Mouse (Mus musculus) stomach, embryonic 15.5 days (tissue): Measurements from ENCODE around the gene Zfp26. TPM values are rescaled to one million over a fixed set of nuclear protein-coding genes. Genes with fewer than 3 reads are reported as not detected.

ENCODE experiments used
- ATAC-seq: fragments of 200-750 bp; cut with Nextera tagmentation; 2 replicates; pipeline ENCODE4 v1.8.0; 2017; ENCODE audit warnings: low read depth, moderate number of reproducible peaks, moderate TSS enrichment; ENCODE audit not compliant: insufficient read depth, low FRiP score
- H3K27ac ChIP-seq: fragments of 300-500 bp; sonication (generic); 2 replicates; pipeline ENCODE4 v1.5.1; 2015; ENCODE audit warnings: mild to moderate bottlenecking, inconsistent platforms
- H3K27me3 ChIP-seq: fragments of 300-500 bp; sonication (generic); replicated peaks from 2 replicates; pipeline ENCODE4 v1.6.1; 2015; ENCODE audit warnings: inconsistent platforms
- H3K36me3 ChIP-seq: fragments of 300-500 bp; sonication (generic); 2 replicates; pipeline ENCODE4 v1.6.1; 2015; ENCODE audit warnings: inconsistent platforms
- H3K4me1 ChIP-seq: fragments of 300-500 bp; sonication (generic); 2 replicates; pipeline ENCODE4 v1.6.1; 2015; ENCODE audit warnings: inconsistent platforms
- H3K4me2 ChIP-seq: fragments of 300-500 bp; sonication (generic); 2 replicates; pipeline ENCODE4 v1.6.1; 2015; ENCODE audit warnings: mild to moderate bottlenecking, inconsistent platforms
- H3K4me3 ChIP-seq: fragments of 300-500 bp; sonication (generic); replicated peaks from 2 replicates; pipeline ENCODE4 v1.5.1; 2015; ENCODE audit warnings: inconsistent platforms
- H3K9ac ChIP-seq: fragments of 300-500 bp; sonication (generic); 2 replicates; pipeline ENCODE4 v1.6.1; 2015; ENCODE audit warnings: inconsistent platforms
- H3K9me3 ChIP-seq: fragments of 300-500 bp; sonication (generic); 2 replicates; pipeline ENCODE4 v1.6.1; 2016; ENCODE audit warnings: inconsistent platforms
- WGBS: fragments of 180-500 bp; shearing (Covaris S2); methylation state at CpG from one replicate; pipeline ENCODE4 v1.1.7; 2015; 5-methylcytosine and 5-hydroxymethylcytosine counted together
- polyA plus RNA-seq: library from polyadenylated mRNA; unstranded; fragments of >200 nt; fragmentation: Nextera tagmentation; extraction: Ambion mirVana; gene quantifications from 2 replicates; pipeline ENCODE4 v1.2.1, GENCODE M21; 2015

The Zfp26 gene
- polyA plus RNA-seq, 1 experiment from 2014 or later: 16.9 TPM

GRCm38 (mm10) chr9:20451493-20451892 lies 8.5 kb downstream of the Zfp26 start:
- 86% methylated on average over 1 of the region's 1 CpGs for WGBS
- Histone ChIP-seq H3K4me2 (no peak overlapping the region), H3K4me1 (no peaks in the 10 kb centered on the region), H3K9me3 (no peaks in the 10 kb centered on the region), H3K9ac (no peak overlapping the region), H3K27me3 (no peaks in the 10 kb centered on the region), H3K27ac (no peak overlapping the region), H3K36me3 (peaks cover 13% of the 10 kb centered on the region), H3K4me3 (no peak overlapping the region)
- no peak for ATAC-seq

- Histone ChIP-seq H3K9ac (no peak overlapping the region), H3K27me3 (no peaks in the 10 kb centered on the region), H3K4me3 (no peak overlapping the region), H3K27ac (no peak overlapping the region), H3K9me3 (no peaks in the 10 kb centered on the region), H3K4me2 (no peak overlapping the region), H3K36me3 (peaks cover 47% of the 10 kb centered on the region), H3K4me1 (no peaks in the 10 kb centered on the region)
- no peak for ATAC-seq
- 90% methylated on average over 4 of the region's 4 CpGs for WGBS
Observed at GRCm38 (mm10) chr9:20443183-20443783, 16.7 kb downstream of the Zfp26 start.

GRCm38 (mm10) chr9:20430004-20430403 lies 30.0 kb downstream of the Zfp26 start:
- H3K27me3 ChIP-seq: no peaks in the 10 kb centered on the region
- H3K4me3 ChIP-seq: no peak overlapping the region
- no peaks in the 10 kb centered on the region for H3K9me3 ChIP-seq
- H3K4me1 ChIP-seq: no peaks in the 10 kb centered on the region
- H3K9ac ChIP-seq: no peak overlapping the region
- no peak overlapping the region for H3K27ac ChIP-seq
- H3K4me2 ChIP-seq: no peak overlapping the region
- no peak for ATAC-seq
- 0 out of 2 replicates have a peak, but pooled peaks cover 5% of the 10 kb centered on the region for H3K36me3 ChIP-seq
- WGBS: 80% methylated on average over 3 of the region's 3 CpGs

GRCm38 (mm10) chr9:20411460-20411859 lies 48.5 kb downstream of the Zfp26 start:
- no peak for ATAC-seq
- WGBS: 24% methylated on average over 1 of the region's 1 CpGs
- no peak overlapping the region for H3K4me2 ChIP-seq
- no peaks in the 10 kb centered on the region for H3K4me1 ChIP-seq
- no peak overlapping the region for H3K9ac ChIP-seq
- H3K27me3 ChIP-seq: no peaks in the 10 kb centered on the region
- no peak overlapping the region for H3K27ac ChIP-seq
- no peaks in the 10 kb centered on the region for H3K36me3 ChIP-seq
- no peak overlapping the region for H3K4me3 ChIP-seq
- no peaks in the 10 kb centered on the region for H3K9me3 ChIP-seq

- H3K4me2 ChIP-seq: no peak overlapping the region
- H3K9ac ChIP-seq: no peak overlapping the region
- no peaks in the 10 kb centered on the region for H3K36me3 ChIP-seq
- 85% methylated on average over 2 of the region's 2 CpGs for WGBS
- H3K27me3 ChIP-seq: no peaks in the 10 kb centered on the region
- no peaks in the 10 kb centered on the region for H3K4me1 ChIP-seq
- no peak overlapping the region for H3K4me3 ChIP-seq
- H3K9me3 ChIP-seq: no peaks in the 10 kb centered on the region
- no peak for ATAC-seq
- H3K27ac ChIP-seq: no peak overlapping the region
Observed at GRCm38 (mm10) chr9:20409319-20409718, 50.6 kb downstream of the Zfp26 start.

- H3K4me2 ChIP-seq: peak overlapping the region; percentile 87
- no peaks in the 10 kb centered on the region for H3K27me3 ChIP-seq
- H3K4me1 ChIP-seq: no peaks in the 10 kb centered on the region
- H3K27ac ChIP-seq: peak overlapping the region; percentile 48; the same call in 1 of the 2 replicates
- no peaks in the 10 kb centered on the region for H3K36me3 ChIP-seq
- no peaks in the 10 kb centered on the region for H3K9me3 ChIP-seq
- H3K9ac ChIP-seq: peak overlapping the region; percentile 49; the same call in 1 of the 2 replicates
- peak; percentile 54; the same call in 1 of the 2 replicates for ATAC-seq
- H3K4me3 ChIP-seq: peak overlapping the region; percentile 53
- WGBS: 15% methylated on average over 16 of the region's 16 CpGs
Observed at GRCm38 (mm10) chr9:20385343-20385703, 74.6 kb downstream of the Zfp26 start.

GRCm38 (mm10) chr9:20384532-20385342 lies 75.2 kb downstream of the Zfp26 start, which contains the start of gene Zfp560:
Gene Zfp560, minus strand, starts transcription at chr9:20385177.
- Histone ChIP-seq H3K9ac (peak within 1 kb of the TSS; percentile 49; the same call in 1 of the 2 replicates), H3K27me3 (no peaks in the 10 kb centered on the region), H3K36me3 (no peaks in the 10 kb centered on the region), H3K9me3 (no peaks in the 10 kb centered on the region), H3K4me2 (peak within 1 kb of the TSS; percentile 87), H3K4me1 (no peaks in the 10 kb centered on the region), H3K4me3 (peak within 1 kb of the TSS; percentile 53), H3K27ac (peak within 1 kb of the TSS; percentile 48)
- 1% methylated on average over 40 of the region's 40 CpGs for WGBS
- ATAC-seq: peak; percentile 99

- no peak overlapping the region for H3K4me3 ChIP-seq
- no peak for ATAC-seq
- no peaks in the 10 kb centered on the region for H3K4me1 ChIP-seq
- 0 out of 2 replicates have a peak overlapping the region, but pooled peaks have one; percentile 87 for H3K4me2 ChIP-seq
- no peaks in the 10 kb centered on the region for H3K9me3 ChIP-seq
- H3K36me3 ChIP-seq: no peaks in the 10 kb centered on the region
- 81% methylated on average over 7 of the region's 7 CpGs for WGBS
- H3K9ac ChIP-seq: no peak overlapping the region
- H3K27ac ChIP-seq: no peak overlapping the region
- no peaks in the 10 kb centered on the region for H3K27me3 ChIP-seq
Observed at GRCm38 (mm10) chr9:20383659-20384058, 76.3 kb downstream of the Zfp26 start.

Other genes starting within 250 kb of the Zfp26 start
- not detected in 2 replicates for gene Olfr871, start 248.0 kb downstream of the Zfp26 start, polyA plus RNA-seq
- not detected in 2 replicates for gene Olfr872, start 223.0 kb downstream of the Zfp26 start, polyA plus RNA-seq
- not detected in 2 replicates for gene Olfr39, start 177.8 kb downstream of the Zfp26 start, polyA plus RNA-seq
- not detected in 2 replicates for gene Olfr873, start 161.6 kb downstream of the Zfp26 start, polyA plus RNA-seq
- 0.08 TPM in 1 of 2 replicates, not detected in the other for gene Olfr18, start 124.1 kb downstream of the Zfp26 start, polyA plus RNA-seq
- 30.5 and 33.9 TPM in 2 replicates for gene Zfp560, start 75.0 kb downstream of the Zfp26 start, polyA plus RNA-seq
- 17.4 and 19.2 TPM in 2 replicates for gene Zfp426, start 32.6 kb upstream of the Zfp26 start, polyA plus RNA-seq
- gene Zfp266, start 61.3 kb upstream of the Zfp26 start, polyA plus RNA-seq: 81.0 and 83.5 TPM in 2 replicates
- gene Zfp846, start 121.1 kb upstream of the Zfp26 start, polyA plus RNA-seq: 16.5 and 17.8 TPM in 2 replicates
- 348 and 376 TPM in 2 replicates for gene Ubl5, start 182.7 kb upstream of the Zfp26 start, polyA plus RNA-seq
- gene Fbxl12, start 184.6 kb upstream of the Zfp26 start, polyA plus RNA-seq: 15.3 and 18.5 TPM in 2 replicates
- 44.2 and 45.5 TPM in 2 replicates for gene Pin1, start 191.9 kb upstream of the Zfp26 start, polyA plus RNA-seq